Mouse (Mus musculus) liver, embryonic 12.5 days (tissue): ENCODE results near the gene Nmnat1. TPM values are rescaled to one million over a fixed set of nuclear protein-coding genes. Genes with fewer than 3 reads are reported as not detected.
A peak's percentile ranks its signal among the peaks of the same experiment; 100 is the strongest.

ENCODE experiments used
- ATAC-seq: fragments of 200-750 bp; cut with Nextera tagmentation; 2 replicates; pipeline ENCODE4 v1.8.0; 2017; ENCODE audit warnings: moderate number of reproducible peaks, mild to moderate bottlenecking, moderate library complexity
- H3K27ac ChIP-seq: fragments of 300-500 bp; sonication (generic); 2 replicates; pipeline ENCODE4 v1.5.1; 2016; ENCODE audit warnings: mild to moderate bottlenecking
- H3K27me3 ChIP-seq: fragments of 300-500 bp; sonication (generic); replicated peaks from 2 replicates; pipeline ENCODE4 v1.6.1; 2016; ENCODE audit warnings: mild to moderate bottlenecking, moderate library complexity
- H3K36me3 ChIP-seq: fragments of 300-500 bp; sonication (generic); 2 replicates; pipeline ENCODE4 v1.6.1; 2016; ENCODE audit warnings: mild to moderate bottlenecking, moderate library complexity
- H3K4me1 ChIP-seq: fragments of 300-500 bp; sonication (generic); 2 replicates; pipeline ENCODE4 v1.6.1; 2016
- H3K4me2 ChIP-seq: fragments of 300-500 bp; sonication (generic); 2 replicates; pipeline ENCODE4 v1.6.1; 2016; ENCODE audit warnings: mild to moderate bottlenecking, moderate library complexity
- H3K4me3 ChIP-seq: fragments of 300-500 bp; sonication (generic); 2 replicates; pipeline ENCODE4 v1.5.1; 2016; ENCODE audit warnings: mild to moderate bottlenecking, moderate library complexity
- H3K9ac ChIP-seq: fragments of 300-500 bp; sonication (generic); 2 replicates; pipeline ENCODE4 v1.6.1; 2016; ENCODE audit warnings: mild to moderate bottlenecking, moderate library complexity
- H3K9me3 ChIP-seq: fragments of 300-500 bp; sonication (generic); replicated peaks from 2 replicates; pipeline ENCODE4 v1.6.1; 2016; ENCODE audit warnings: mild to moderate bottlenecking, moderate library complexity
- WGBS: fragments of 180-500 bp; shearing (Covaris S2); methylation state at CpG from one replicate; pipeline ENCODE4 v1.1.7; 2016; ENCODE audit not compliant: insufficient replicate concordance; 5-methylcytosine and 5-hydroxymethylcytosine counted together
- polyA plus RNA-seq: library from polyadenylated mRNA; unstranded; fragments of >200 nt; fragmentation: Nextera tagmentation; extraction: Ambion mirVana; gene quantifications from 2 replicates; pipeline ENCODE4 v1.2.1, GENCODE M21; 2016

The Nmnat1 gene
- polyA plus RNA-seq, 1 experiment from 2014 or later = 8.4 TPM

DNA sequence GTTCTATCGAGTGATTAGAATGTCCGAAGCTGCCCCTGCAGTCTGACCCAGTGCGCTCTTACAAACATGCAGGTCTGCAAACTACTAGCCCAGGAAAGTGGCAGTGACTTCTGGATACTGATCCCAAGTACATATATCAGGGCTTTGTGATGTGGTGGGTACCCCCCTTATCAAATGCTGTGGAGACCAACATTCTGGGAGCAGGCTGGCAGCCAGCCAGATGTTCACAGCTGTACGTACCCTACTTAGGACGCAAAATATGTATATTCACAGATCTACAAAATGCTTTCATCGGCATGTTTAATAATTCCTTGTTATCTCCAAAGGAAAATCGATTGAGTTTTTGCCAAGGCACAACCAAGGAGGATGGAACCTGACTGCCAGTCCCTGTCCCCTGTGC is 27.1 kb upstream of the Nmnat1 start:
- no peak overlapping the region for H3K4me3 ChIP-seq
- 0 out of 2 replicates have a peak, but pooled peaks cover 3% of the 10 kb centered on the region for H3K4me1 ChIP-seq
- H3K27me3 ChIP-seq = no peaks in the 10 kb centered on the region
- 75% methylated on average over 7 of the region's 7 CpGs for WGBS
- no peak for ATAC-seq
- no peak overlapping the region for H3K4me2 ChIP-seq
- H3K9ac ChIP-seq = no peak overlapping the region
- no peaks in the 10 kb centered on the region for H3K9me3 ChIP-seq
- H3K36me3 ChIP-seq = no peaks in the 10 kb centered on the region
- H3K27ac ChIP-seq = no peak overlapping the region

DNA sequence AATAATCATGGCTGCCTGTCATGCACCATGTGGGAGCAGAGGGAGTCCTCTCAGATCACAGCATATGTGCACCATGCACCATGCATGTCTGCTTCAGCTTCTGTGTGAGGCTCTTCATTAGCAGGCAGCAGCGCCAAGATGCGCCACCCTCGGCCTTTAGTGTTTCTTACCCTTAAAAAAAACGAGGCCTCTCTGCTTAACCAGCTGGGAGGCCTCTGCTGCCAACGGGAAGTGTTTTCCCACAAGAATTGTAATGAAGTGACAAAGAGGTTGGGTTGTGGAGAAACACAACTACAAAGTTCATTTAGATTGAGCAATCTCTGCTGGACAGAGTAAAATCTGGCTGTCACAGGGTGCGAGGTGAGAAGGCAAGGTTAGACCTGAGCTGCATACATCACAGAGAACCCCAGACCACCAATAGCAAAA is 26.2 kb upstream of the Nmnat1 start:
- WGBS = 48% methylated on average over 6 of the region's 6 CpGs
- H3K9ac ChIP-seq = no peak overlapping the region
- ATAC-seq = peak; percentile 24; the same call in 1 of the 2 replicates

DNA sequence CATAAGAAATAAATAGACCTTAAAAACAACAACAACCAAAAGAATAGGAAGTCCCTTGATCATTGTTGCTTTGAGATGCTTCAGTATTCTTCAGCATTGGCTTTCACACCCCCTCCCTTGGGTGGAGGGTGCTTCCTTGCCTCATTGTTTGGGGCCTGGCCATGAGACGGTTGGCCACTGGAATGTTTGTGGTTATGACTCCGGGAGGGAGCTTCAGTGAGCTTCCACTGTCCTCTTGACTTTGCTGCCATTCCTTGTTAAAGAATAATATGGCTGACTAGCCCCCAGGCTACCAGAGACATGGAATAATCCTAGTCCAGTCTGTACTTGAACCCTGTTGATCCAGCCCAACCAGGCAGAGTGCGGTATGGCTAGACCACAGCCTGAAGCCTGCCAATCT is 21.9 kb upstream of the Nmnat1 start:
- Histone ChIP-seq H3K4me3 (no peak overlapping the region), H3K9ac (no peak overlapping the region), H3K4me2 (no peak overlapping the region), H3K4me1 (0 out of 2 replicates have a peak, but pooled peaks cover 2% of the 10 kb centered on the region), H3K27ac (no peak overlapping the region), H3K36me3 (peaks cover 8% of the 10 kb centered on the region; the same call in 1 of the 2 replicates), H3K27me3 (no peaks in the 10 kb centered on the region), H3K9me3 (no peaks in the 10 kb centered on the region)
- no peak for ATAC-seq
- 40% methylated on average over 3 of the region's 3 CpGs for WGBS

More for the DNA sequence above, 26.2 kb upstream of the Nmnat1 start:
- no peak overlapping the region for H3K27ac ChIP-seq
- no peak overlapping the region for H3K4me2 ChIP-seq
- no peaks in the 10 kb centered on the region for H3K9me3 ChIP-seq
- no peak overlapping the region for H3K4me3 ChIP-seq
- 0 out of 2 replicates have a peak, but pooled peaks cover 2% of the 10 kb centered on the region for H3K4me1 ChIP-seq
- H3K36me3 ChIP-seq = no peaks in the 10 kb centered on the region
- no peaks in the 10 kb centered on the region for H3K27me3 ChIP-seq

DNA sequence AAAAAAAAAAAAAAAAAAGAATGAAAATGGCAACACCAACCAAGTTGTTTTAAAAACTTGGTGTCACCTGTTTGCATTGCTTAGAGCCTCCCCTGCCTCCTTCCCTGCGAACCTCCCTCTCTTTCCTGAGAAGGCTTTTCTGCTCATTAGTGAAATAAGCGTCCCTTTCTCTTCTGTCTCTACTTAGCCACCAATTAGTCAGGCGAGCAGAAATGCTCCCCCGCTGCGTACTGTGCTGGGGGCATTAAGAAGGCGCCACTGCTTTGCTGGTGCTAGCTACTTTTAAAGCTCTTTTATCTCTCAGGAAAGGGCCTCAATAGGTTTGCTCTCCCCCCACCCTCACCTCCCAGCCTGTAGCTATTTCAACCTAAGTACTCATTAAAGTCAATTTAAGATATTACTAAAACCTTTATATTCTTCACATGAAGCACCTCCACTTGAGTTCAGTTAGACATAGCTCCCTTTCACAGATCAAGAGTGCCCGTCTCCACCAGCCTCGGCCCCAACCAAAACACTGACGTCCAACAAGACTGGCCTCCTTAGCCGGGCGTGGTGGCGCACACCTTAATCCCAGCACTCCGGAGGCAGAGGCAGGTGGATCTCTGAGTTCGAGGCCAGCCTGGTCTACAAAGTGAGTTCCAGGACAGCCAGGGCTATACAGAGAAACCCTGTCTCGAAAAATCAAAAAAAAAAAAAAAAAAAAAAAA is 20.4 kb upstream of the Nmnat1 start:
- Histone ChIP-seq H3K27me3 (no peaks in the 10 kb centered on the region), H3K9ac (no peak overlapping the region), H3K36me3 (peaks cover 22% of the 10 kb centered on the region)

DNA sequence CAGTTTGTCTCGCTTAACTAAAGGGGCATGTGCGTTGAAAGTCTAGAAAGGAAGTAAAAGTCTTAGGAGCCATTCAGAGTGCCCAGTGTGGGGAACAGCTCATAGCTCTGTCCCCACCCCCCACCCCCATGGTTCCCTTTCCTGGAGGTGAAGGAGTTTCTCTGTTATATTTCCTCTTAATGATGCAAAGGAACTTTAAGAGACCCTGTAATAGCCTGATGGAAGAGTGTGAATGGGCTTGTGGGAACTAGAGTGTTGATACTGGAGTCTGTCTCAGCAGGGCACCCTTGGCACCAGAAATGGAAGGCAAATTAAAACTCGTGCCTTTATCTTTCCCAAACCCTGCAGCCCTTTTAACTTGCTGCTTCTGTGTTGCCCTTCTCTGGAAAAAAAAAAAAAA is 19.9 kb upstream of the Nmnat1 start:
- no peak overlapping the region for H3K27ac ChIP-seq
- H3K4me1 ChIP-seq = no peaks in the 10 kb centered on the region
- 16% methylated on average over 3 of the region's 3 CpGs for WGBS
- no peak overlapping the region for H3K4me2 ChIP-seq
- H3K9me3 ChIP-seq = no peaks in the 10 kb centered on the region
- H3K36me3 ChIP-seq = peaks cover 27% of the 10 kb centered on the region
- no peak for ATAC-seq
- H3K4me3 ChIP-seq = no peak overlapping the region
- H3K9ac ChIP-seq = no peak overlapping the region
- no peaks in the 10 kb centered on the region for H3K27me3 ChIP-seq

More for the DNA sequence above, 20.4 kb upstream of the Nmnat1 start:
- no peak for ATAC-seq
- no peak overlapping the region for H3K4me2 ChIP-seq
- 66% methylated on average over 15 of the region's 15 CpGs for WGBS
- no peak overlapping the region for H3K4me3 ChIP-seq
- no peaks in the 10 kb centered on the region for H3K9me3 ChIP-seq
- no peaks in the 10 kb centered on the region for H3K4me1 ChIP-seq
- H3K27ac ChIP-seq = no peak overlapping the region

DNA sequence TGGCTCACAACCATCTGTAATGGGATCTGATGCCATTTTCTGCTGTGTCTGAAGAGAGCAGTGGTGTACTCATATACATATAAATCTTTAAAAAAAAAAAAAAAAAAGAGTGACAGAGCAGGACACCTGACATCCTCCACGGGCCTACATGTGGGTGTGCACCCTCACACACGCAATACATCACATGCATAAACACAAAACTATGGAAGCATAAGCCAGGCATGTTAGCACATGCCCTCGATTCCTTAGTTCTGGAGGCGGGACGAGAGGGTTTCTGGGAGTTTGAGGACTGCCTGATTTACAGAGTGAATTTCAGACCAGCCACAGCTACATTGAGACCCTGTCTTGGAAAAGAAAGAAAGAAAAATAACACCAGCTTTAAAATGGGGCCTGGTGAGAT is 19.4 kb upstream of the Nmnat1 start:
- Histone ChIP-seq H3K4me1 (no peaks in the 10 kb centered on the region), H3K4me2 (no peak overlapping the region), H3K9me3 (no peaks in the 10 kb centered on the region), H3K9ac (no peak overlapping the region), H3K27me3 (no peaks in the 10 kb centered on the region), H3K36me3 (peaks cover 32% of the 10 kb centered on the region), H3K27ac (no peak overlapping the region), H3K4me3 (no peak overlapping the region)
- 74% methylated on average over 5 of the region's 5 CpGs for WGBS
- ATAC-seq = no peak

DNA sequence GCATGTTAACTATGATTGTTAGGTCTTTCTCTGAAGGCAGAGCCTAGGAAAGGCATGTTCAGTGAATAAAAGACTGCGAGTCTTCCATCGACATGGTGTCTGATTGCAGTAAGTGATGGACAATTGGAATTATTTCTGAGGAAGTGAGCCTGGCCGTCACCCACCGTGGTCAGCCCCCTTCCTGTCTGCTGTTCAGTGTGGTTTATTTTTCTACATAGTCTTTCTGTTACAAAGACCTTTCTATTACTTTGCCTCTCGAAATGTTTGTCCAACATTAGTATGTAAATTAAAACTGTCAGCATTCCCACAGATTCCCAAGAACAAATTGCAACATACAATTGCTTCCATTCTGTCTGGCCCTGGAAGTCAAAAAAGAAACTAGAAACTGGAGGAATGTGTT is 14.8 kb upstream of the Nmnat1 start:
- Histone ChIP-seq H3K9me3 (no peaks in the 10 kb centered on the region), H3K4me2 (no peak overlapping the region), H3K4me1 (no peaks in the 10 kb centered on the region), H3K27me3 (no peaks in the 10 kb centered on the region), H3K36me3 (peaks cover 70% of the 10 kb centered on the region), H3K9ac (no peak overlapping the region), H3K4me3 (no peak overlapping the region), H3K27ac (no peak overlapping the region)
- 56% methylated on average over 5 of the region's 5 CpGs for WGBS
- no peak for ATAC-seq

DNA sequence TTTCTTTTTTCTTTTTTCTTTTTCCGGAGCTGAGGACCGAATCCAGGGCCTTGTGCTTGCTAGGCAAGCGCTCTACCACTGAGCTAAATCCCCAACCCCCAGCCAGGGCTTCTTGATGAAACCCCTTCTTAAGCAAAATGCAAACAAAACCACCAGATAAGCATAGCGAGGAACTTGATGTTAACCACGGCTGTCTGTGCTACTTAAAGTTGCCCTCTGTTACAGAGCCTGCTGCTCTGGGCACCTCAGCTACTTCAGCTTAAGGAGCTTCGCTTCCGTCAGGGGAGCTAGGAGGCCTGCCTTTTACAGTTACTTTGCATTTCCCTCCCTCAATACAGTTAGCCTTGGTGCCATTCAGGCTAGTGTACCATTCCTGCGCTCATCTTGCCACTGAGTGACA is 13.9 kb upstream of the Nmnat1 start:
- Histone ChIP-seq H3K9me3 (no peaks in the 10 kb centered on the region), H3K9ac (no peak overlapping the region), H3K36me3 (peaks cover 79% of the 10 kb centered on the region), H3K4me3 (no peak overlapping the region), H3K27ac (no peak overlapping the region), H3K27me3 (no peaks in the 10 kb centered on the region), H3K4me1 (no peaks in the 10 kb centered on the region), H3K4me2 (no peak overlapping the region)
- ATAC-seq = no peak
- 72% methylated on average over 8 of the region's 8 CpGs for WGBS

DNA sequence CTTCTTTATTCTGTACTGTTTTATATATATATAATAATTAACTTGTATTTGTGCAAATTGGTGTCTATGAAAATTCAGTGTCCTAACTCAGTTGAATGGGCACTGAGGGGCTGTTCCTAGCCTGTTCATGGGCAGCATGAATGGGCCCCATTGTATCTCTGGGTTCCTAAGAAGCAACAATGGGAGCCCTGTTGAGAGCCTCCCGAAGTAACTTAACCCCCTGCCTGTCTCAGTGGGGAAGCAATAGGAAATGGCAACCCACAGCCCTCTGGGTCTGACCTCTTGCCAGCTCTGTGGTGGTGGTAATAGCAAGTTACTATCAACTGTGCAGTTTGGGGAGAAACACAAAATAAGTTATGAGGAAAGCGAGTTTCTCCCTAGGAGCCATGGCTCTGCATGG is 11.6 kb upstream of the Nmnat1 start:
- Histone ChIP-seq H3K4me3 (no peak overlapping the region), H3K4me2 (no peak overlapping the region), H3K9ac (no peak overlapping the region), H3K36me3 (peaks cover 90% of the 10 kb centered on the region), H3K27ac (no peak overlapping the region), H3K4me1 (no peaks in the 10 kb centered on the region), H3K27me3 (no peaks in the 10 kb centered on the region), H3K9me3 (no peaks in the 10 kb centered on the region)
- 79% methylated on average over 2 of the region's 2 CpGs for WGBS
- no peak for ATAC-seq

DNA sequence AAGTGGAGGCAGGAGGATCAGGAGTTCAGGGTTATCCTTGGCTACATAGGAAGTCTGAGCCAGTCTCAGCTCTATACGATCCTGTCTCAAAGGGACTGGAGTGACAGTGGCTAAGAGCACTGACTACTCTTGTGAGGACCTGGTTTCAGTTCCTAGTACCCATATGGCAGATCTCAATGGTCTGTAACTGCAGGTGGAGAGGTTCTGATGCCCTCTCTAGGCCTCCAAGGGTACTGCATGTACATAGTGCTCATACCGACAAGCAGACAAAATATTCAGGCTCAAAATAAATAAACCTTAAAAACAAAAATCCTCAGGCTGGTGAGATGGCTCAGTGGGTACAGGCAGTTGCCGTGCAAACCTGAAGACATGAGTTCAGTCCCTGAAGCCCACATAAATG is 6.1 kb upstream of the Nmnat1 start:
- H3K4me2 ChIP-seq = no peak overlapping the region
- H3K36me3 ChIP-seq = peaks cover 92% of the 10 kb centered on the region
- WGBS = 87% methylated on average over 3 of the region's 3 CpGs

DNA sequence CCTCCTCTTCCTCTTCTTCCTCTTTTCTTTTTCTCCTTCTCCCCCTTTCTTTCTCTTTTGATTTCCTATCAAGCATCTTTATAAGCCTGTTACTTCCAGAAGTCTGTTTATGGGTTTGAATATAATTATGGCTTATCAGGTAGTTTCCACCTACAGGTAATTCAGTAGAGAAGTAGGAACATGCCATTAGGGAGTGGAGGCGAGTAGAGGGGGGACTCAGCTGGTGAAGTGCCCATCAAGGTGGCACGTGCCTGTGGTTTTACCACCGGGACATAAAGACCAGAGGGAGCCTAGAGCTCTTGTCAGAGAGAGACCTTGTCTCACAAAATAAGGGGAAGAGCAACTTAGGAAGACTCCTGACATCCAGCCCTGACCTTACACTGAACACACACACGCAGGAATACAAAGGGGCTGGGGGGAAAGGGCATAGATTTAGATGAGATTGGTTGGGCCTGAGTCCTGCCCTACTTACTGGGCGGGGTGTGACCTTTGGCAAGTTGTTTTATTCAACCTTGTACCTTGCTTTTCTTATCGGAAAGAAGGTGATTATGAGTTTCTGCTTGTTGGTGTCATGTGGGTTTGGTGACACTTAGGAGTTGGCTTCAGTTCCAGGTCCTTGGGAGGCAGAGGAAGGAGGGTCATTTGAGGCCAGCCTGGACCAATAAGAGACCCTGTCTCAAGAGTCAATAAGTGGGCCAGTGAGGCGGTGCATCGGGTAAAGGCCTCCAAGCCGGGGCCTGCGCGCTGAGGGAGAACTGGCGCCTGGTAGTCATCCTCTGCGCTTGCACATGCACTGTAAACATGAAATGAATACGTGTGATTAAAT is 4.6 kb upstream of the Nmnat1 start:
- no peak overlapping the region for H3K27ac ChIP-seq
- H3K9me3 ChIP-seq = 0 out of 2 replicates have a peak, but pooled peaks cover 3% of the 10 kb centered on the region
- ATAC-seq = no peak
- H3K9ac ChIP-seq = no peak overlapping the region
- H3K36me3 ChIP-seq = peaks cover 78% of the 10 kb centered on the region
- no peaks in the 10 kb centered on the region for H3K27me3 ChIP-seq
- no peak overlapping the region for H3K4me3 ChIP-seq
- WGBS = 80% methylated on average over 14 of the region's 14 CpGs
- H3K4me1 ChIP-seq = peaks cover 15% of the 10 kb centered on the region
- H3K4me2 ChIP-seq = no peak overlapping the region

More for the DNA sequence above, 6.1 kb upstream of the Nmnat1 start:
- no peak overlapping the region for H3K9ac ChIP-seq
- H3K4me1 ChIP-seq = peaks cover 11% of the 10 kb centered on the region
- H3K27me3 ChIP-seq = no peaks in the 10 kb centered on the region
- H3K27ac ChIP-seq = no peak overlapping the region
- 0 out of 2 replicates have a peak, but pooled peaks cover 3% of the 10 kb centered on the region for H3K9me3 ChIP-seq
- no peak for ATAC-seq
- no peak overlapping the region for H3K4me3 ChIP-seq

DNA sequence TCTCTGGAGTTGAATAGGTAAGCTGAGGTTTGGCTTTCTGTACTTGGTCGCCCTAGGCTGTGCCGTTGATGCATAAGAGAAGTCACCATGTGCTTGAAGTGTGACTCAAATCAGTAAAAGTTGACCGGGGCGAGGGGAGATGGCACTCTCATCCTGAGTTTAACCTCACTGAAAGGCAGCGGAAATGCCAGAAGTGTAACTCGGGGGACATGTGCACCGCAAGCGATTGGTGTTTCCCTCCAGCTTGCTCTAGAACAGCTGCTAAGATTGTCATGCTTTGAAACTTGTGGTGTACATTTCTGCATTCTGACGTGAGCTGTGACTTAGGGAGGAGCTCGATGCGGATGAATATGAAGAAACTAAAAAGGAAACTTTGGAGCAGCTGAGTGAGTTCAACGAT is 2.7 kb upstream of the Nmnat1 start:
- Histone ChIP-seq H3K27ac (no peak overlapping the region), H3K9ac (no peak overlapping the region), H3K27me3 (no peaks in the 10 kb centered on the region), H3K36me3 (peaks cover 59% of the 10 kb centered on the region), H3K4me1 (peaks cover 24% of the 10 kb centered on the region), H3K4me2 (no peak overlapping the region), H3K4me3 (no peak overlapping the region), H3K9me3 (0 out of 2 replicates have a peak, but pooled peaks cover 3% of the 10 kb centered on the region)
- WGBS = 90% methylated on average over 12 of the region's 12 CpGs
- no peak for ATAC-seq
